Mouse (Mus musculus): ENCODE measurements around the gene Tspan17. TPM values are rescaled to one million over a fixed set of nuclear protein-coding genes. Genes with fewer than 3 reads are reported as not detected.

The Tspan17 gene
- total RNA-seq, 2 experiments from 2014 or later, result 27.8 to 28.0 TPM

GRCm38 (mm10) chr13:54803010-54803409, 13.8 kb downstream of the Tspan17 start:
- no peak for DNase-seq (ENCODE audit: low spot score in 2 of 2)

- no peak for DNase-seq (ENCODE audit: low spot score in 2 of 2)
Observed at GRCm38 (mm10) chr13:54805134-54805838, 16.1 kb downstream of the Tspan17 start.

GRCm38 (mm10) chr13:54806434-54806976, 17.3 kb downstream of the Tspan17 start:
- DNase-seq (ENCODE audit: low spot score in 2 of 2), result no peak

GRCm38 (mm10) chr13:54808067-54808466, 18.9 kb downstream of the Tspan17 start:
- DNase-seq (ENCODE audit: low spot score in 2 of 2), result no peak

GRCm38 (mm10) chr13:54811476-54811875, 22.3 kb downstream of the Tspan17 start:
- DNase-seq (ENCODE audit: low spot score in 2 of 2), result no peak

- no peak for DNase-seq (ENCODE audit: low spot score in 2 of 2)
Observed at GRCm38 (mm10) chr13:54813381-54813780, 24.2 kb downstream of the Tspan17 start.

- no peak for DNase-seq (ENCODE audit: low spot score in 2 of 2)
Observed at GRCm38 (mm10) chr13:54818399-54819254, 29.4 kb downstream of the Tspan17 start.

- no peak for DNase-seq (ENCODE audit: low spot score in 2 of 2)
Observed at GRCm38 (mm10) chr13:54821106-54821505, 31.9 kb downstream of the Tspan17 start.

- DNase-seq (ENCODE audit: low spot score in 2 of 2), result no peak
Observed at GRCm38 (mm10) chr13:54821931-54822330, 32.8 kb downstream of the Tspan17 start.

GRCm38 (mm10) chr13:54824111-54824931, 35.1 kb downstream of the Tspan17 start:
- peak in 1 of 2 experiments; percentile 46 for DNase-seq (ENCODE audit: low spot score in 2 of 2)

- no peak for DNase-seq (ENCODE audit: low spot score in 2 of 2)
Observed at GRCm38 (mm10) chr13:54827992-54828391, 38.8 kb downstream of the Tspan17 start.

GRCm38 (mm10) chr13:54828508-54828907, 39.3 kb downstream of the Tspan17 start:
- DNase-seq (ENCODE audit: low spot score in 2 of 2), result no peak

- DNase-seq (ENCODE audit: low spot score in 2 of 2), result no peak
Observed at GRCm38 (mm10) chr13:54829450-54829849, 40.3 kb downstream of the Tspan17 start.

- DNase-seq (ENCODE audit: low spot score in 2 of 2), result no peak
Observed at GRCm38 (mm10) chr13:54836351-54837030, 47.3 kb downstream of the Tspan17 start.

GRCm38 (mm10) chr13:54837061-54837460, 47.9 kb downstream of the Tspan17 start:
- DNase-seq (ENCODE audit: low spot score in 2 of 2), result no peak

- DNase-seq (ENCODE audit: low spot score in 2 of 2), result no peak
Observed at GRCm38 (mm10) chr13:54837471-54837889, 48.3 kb downstream of the Tspan17 start.

GRCm38 (mm10) chr13:54838540-54838939, 49.4 kb downstream of the Tspan17 start:
- DNase-seq (ENCODE audit: low spot score in 2 of 2), result no peak

GRCm38 (mm10) chr13:54839211-54839610, 50.0 kb downstream of the Tspan17 start:
- DNase-seq (ENCODE audit: low spot score in 2 of 2), result no peak

- no peak for DNase-seq (ENCODE audit: low spot score in 2 of 2)
Observed at GRCm38 (mm10) chr13:54844579-54844978, 55.4 kb downstream of the Tspan17 start.

Measured in gastrocnemius, postnatal 4 days (tissue).